Mouse (Mus musculus): ENCODE measurements around the gene Pde11a.

Pde11a gene

DNA sequence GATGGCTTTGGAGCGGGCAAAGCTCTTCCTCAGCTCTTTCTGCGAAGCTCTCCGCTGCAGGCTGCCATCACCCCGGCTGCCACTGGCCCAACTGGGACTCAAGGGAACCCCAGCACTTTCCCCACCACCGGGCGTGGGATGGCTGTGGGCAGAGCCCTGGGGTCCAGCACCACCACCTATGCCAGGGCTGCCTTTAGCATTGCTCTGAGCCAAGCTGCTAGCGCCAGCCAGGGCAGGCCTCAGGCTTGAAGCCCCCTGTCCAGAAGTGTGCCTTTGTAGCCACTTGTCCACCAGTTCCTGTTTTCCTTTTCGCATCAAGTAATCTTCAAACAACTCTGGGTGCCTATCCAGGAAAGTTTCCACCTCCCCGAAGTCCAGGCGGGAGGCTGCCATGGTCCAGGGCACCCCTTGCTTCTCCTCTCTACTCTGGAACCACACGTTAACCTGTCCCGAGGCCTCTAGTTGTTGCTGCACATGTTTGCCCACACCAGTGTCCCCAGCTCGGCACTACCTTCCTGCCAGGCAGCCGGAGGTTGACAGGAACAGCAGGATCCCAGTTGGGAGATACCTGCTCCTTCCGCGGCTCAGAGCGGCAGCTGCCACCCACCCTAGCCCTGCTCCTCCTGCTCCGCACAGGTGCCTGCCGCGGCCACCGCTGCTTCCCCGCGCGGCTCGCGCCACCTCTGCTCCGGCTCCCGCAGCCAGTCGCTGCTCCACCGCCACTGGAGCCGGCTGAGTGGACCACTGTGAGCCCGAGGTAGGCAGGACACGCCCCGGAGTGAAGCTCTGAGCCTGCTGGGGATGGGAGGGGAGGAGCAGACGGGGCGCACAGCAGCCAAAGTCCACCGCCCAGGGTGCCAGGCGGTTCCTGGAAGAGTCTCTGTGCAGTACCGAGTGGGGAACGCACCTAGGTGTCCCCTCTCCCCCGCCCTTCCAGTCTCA is at the start of gene Pde11a:
TSS of gene Pde11a (minus strand) at position 560 of the 942 bp plus-strand sequence.
- H3K27me3 ChIP-seq (ENCODE audit: control insufficient read depth, insufficient read depth, low read length, poor library complexity, severe bottlenecking) = no peaks in the 10 kb centered on the region; the same call in 1 of the 2 replicates
- no peak for DNase-seq (ENCODE audit: low read depth, low spot score)
- H3K36me3 ChIP-seq (ENCODE audit: control insufficient read depth, insufficient read depth, low read length, poor library complexity, severe bottlenecking) = no peaks in the 10 kb centered on the region

DNA sequence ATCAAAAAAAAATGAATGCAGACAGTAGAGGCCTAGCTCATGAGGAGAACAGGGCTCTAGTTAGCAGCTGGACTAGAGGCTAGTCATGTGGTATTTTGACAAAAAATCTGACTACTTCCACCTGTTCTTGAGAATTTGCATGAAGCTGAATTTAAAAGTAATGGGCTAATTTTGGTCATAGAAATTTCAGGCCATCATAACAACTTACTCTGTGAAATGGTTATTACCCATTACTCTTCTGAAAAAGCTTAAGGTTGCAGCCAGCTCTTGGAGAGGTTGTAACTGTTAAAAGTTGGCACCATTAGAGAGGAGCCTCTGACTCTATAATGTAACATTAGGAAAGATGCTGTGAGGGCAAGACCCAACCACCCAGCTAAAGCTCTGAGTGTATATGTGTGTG is 48.0 kb upstream of the Pde11a start:
- DNase-seq (ENCODE audit: low read depth, low spot score) = no peak

DNA sequence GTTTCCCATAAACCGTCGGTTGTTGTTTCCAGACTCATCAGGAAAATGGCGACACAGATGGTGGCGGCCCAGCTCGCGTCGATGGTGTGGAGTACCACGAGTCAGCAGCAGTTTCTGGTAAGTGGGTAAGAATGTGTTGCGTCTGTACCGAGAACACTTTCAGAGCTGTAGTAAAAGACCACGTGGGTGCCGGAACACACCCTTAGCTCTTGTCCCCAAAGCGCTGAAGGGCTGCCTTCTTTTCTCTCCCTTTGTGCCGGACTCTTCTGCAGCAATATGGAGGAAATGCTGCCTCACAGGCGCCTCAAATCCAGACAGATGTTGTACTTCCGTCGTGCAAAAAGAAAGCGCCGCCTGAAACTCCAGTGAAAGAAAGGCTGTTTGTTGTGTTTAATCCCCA is 40.1 kb upstream of the Pde11a start:
- DNase-seq (ENCODE audit: low read depth, low spot score) = no peak
- H3K36me3 ChIP-seq (ENCODE audit: control insufficient read depth, insufficient read depth, low read length, poor library complexity, severe bottlenecking) = peaks cover 28% of the 10 kb centered on the region
- no peaks in the 10 kb centered on the region for H3K27me3 ChIP-seq (ENCODE audit: control insufficient read depth, insufficient read depth, low read length, poor library complexity, severe bottlenecking)

More for the DNA sequence above, 48.0 kb upstream of the Pde11a start:
- Histone ChIP-seq H3K27me3 (ENCODE audit: control insufficient read depth, insufficient read depth, low read length, poor library complexity, severe bottlenecking) (no peaks in the 10 kb centered on the region), H3K36me3 (ENCODE audit: control insufficient read depth, insufficient read depth, low read length, poor library complexity, severe bottlenecking) (peaks cover 3% of the 10 kb centered on the region; the same call in 1 of the 2 replicates)

DNA sequence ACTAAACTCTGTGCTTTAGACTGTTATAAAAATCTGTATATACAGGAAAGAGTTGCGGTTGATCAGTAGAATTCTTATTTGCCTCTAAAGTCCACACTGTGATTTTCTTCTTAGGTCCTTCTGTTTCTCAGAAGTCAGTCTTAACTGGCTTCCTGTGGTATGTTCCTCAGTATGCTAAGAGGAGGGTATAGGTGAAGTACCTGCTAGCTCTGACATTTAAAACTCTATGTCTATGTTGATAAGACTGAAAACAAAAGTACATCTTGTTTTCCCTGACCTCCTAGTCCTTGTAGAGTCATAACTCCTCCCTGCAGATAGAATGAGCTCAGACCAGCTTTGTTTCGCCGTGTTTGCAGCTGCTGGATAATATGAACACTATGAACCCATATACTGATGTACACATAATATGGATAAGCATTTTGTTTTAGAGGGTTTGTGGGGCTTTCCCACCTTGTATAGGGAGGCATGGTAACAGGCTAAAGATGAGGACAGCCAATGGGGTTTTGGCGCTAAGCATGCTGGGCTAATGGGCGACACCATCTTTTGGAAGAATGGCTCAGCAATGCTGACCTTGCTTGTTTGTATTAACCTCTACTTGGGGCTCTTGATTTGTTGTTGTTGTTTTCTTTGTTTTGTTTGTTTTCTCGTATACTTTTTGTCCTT is 36.1 kb upstream of the Pde11a start:
- DNase-seq (ENCODE audit: low read depth, low spot score) = no peak
- H3K27me3 ChIP-seq (ENCODE audit: control insufficient read depth, insufficient read depth, low read length, poor library complexity, severe bottlenecking) = no peaks in the 10 kb centered on the region
- peaks cover 22% of the 10 kb centered on the region for H3K36me3 ChIP-seq (ENCODE audit: control insufficient read depth, insufficient read depth, low read length, poor library complexity, severe bottlenecking)

DNA sequence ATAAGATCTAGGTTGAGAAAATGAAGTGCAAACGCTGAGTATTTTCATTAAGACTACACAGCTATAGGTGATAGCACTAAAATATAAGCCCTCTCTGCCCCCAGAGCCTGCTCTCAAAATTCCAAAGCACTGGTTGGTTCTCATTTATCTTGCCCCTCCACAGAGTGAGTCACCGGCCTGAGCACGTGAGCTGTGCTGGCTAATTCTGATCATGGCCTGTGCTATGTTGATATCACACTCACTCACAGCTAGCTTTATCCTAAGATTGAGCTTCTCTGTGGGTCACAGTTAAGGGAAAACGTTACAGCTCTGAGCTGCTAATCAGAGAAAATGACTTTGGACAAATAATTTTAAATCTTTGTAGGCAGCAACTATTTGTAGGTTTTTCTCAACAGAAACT is 33.7 kb upstream of the Pde11a start:
- no peaks in the 10 kb centered on the region for H3K27me3 ChIP-seq (ENCODE audit: control insufficient read depth, insufficient read depth, low read length, poor library complexity, severe bottlenecking)
- no peak for DNase-seq (ENCODE audit: low read depth, low spot score)
- H3K36me3 ChIP-seq (ENCODE audit: control insufficient read depth, insufficient read depth, low read length, poor library complexity, severe bottlenecking) = peaks cover 12% of the 10 kb centered on the region; the same call in 1 of the 2 replicates

DNA sequence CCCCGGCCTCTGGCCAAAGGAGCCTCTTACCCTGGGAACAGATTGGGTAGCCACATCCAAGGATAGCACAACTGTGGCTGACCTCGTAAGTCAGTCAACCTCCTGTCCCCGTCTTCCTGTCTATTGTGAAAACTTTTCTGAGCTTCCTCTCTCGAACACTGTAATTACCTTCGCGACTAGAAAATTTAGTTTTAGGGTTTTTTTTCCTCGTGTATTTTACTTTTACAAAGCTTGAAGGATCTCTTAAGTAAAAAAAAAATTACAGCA is 32.0 kb upstream of the Pde11a start:
- DNase-seq (ENCODE audit: low read depth, low spot score) = no peak
- Histone ChIP-seq H3K36me3 (ENCODE audit: control insufficient read depth, insufficient read depth, low read length, poor library complexity, severe bottlenecking) (peaks cover 7% of the 10 kb centered on the region; the same call in 1 of the 2 replicates), H3K27me3 (ENCODE audit: control insufficient read depth, insufficient read depth, low read length, poor library complexity, severe bottlenecking) (no peaks in the 10 kb centered on the region)

DNA sequence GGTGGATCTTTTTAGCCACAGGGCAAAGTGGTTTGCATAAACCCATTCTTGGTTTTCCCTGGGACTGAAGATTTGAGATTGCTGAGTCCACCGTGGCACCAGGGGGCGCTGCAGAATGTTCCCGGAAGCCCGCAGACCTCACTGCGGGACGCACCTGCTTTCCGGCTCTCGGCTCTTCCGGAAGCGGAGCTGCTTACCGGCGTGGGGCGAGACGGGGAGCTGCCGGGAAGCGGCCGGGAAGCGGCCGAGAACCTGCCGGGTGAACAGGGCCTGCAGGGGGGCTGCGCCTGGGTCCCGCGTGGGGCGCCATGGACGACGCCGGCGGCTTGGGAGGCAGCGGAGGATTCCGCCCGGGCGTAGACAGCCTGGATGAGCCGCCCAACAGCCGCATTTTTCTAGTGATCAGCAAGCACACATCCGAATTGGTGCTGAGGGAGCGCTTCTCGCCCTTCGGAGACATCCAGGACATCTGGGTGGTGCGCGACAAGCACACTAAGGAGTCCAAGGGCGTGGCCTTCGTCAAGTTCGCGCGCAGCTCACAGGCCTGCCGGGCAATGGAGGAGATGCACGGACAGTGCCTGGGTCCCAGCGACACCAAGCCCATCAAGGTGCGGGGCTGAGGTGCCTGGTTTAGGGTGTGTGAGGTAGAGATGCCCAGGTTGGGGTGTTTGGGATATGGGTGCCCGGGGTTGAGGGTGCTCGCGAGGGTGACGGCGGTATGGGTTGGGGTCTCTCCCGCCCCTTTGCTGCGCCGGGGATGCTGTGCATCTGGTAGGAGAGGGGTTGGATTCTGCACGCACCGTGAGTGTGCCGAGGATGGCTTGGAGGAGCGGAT is 31.5 kb upstream of the Pde11a start, which contains the start of gene Rbm45:
TSS of gene Rbm45 (plus strand) at position 164 of the 835 bp plus-strand sequence.
- Histone ChIP-seq H3K27me3 (ENCODE audit: control insufficient read depth, insufficient read depth, low read length, poor library complexity, severe bottlenecking) (no peaks in the 10 kb centered on the region), H3K36me3 (ENCODE audit: control insufficient read depth, insufficient read depth, low read length, poor library complexity, severe bottlenecking) (peaks cover 7% of the 10 kb centered on the region; the same call in 1 of the 2 replicates)
- peak; percentile 91 for DNase-seq (ENCODE audit: low read depth, low spot score)

DNA sequence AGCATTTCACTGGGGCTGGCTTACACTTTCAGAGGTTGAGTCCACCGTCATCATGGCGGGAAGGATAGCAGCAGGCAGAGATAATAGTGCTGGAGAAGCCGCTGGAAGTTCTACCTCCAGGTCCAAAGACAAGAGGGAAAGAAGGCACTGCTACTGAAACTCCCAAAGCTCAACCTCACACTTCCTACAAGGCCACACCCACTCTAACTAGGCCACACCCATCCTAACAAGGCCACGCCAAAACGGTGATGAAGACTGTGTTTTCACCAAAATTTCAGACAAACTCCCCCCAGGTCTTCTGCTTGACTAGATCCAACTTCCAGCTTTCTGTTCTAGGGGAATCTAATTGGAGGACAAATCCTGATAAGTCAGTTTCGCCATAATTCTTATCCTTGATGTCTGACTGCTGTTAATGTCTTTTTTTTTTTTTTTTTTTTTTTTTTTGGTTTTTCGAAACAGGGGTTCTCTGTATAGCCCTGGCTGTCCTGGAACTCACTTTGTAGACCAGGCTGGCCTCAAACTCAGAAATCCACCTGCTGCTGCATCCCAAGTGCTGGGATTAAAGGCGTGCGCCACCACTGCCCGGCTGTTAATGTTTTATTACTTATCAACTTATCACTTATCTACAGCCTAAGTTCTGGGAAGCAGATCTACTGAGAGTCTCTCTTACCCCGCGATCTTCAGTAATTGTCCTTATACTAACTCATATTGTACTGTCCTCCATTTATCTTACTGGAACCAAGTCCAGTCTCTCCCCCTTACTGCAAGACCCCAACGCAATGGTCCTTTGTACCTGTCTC is 30.5 kb upstream of the Pde11a start:
- Histone ChIP-seq H3K27me3 (ENCODE audit: control insufficient read depth, insufficient read depth, low read length, poor library complexity, severe bottlenecking) (no peaks in the 10 kb centered on the region), H3K36me3 (ENCODE audit: control insufficient read depth, insufficient read depth, low read length, poor library complexity, severe bottlenecking) (0 out of 2 replicates have a peak, but pooled peaks cover 2% of the 10 kb centered on the region)
- peak; percentile 10 for DNase-seq (ENCODE audit: low read depth, low spot score)

DNA sequence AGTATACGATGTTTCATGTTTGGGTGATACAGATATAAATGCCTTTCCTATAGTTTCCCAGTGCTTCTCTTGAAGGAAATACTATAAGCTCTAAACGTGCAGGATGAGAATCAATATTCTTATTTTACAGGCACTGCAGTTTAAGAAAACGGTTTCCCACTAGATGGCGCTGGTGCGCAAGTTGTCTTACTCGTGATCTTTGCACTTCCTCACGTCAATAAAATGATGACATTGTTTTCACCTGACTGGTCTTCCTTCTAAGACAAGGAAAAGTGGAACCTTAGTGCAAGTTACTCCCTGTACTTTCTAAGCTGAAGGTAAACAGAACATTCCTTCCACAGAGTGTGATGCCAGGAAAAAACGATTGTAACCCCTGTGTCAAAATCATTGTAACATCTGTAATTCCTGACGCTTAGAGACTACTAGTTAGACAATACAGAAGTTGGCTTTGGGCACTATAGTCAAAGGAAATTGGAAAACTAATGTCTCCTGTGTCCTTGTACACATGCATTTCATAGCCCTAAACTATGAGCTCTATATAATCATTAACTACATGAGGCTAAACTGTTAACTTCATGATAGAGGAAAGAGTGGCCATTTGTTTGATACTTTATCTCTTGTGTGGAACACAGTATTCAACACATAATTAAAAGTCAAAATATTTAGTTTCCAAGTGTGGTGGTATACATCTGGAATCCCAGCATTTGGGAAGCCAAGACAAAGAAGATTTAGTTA is 28.8 kb upstream of the Pde11a start:
- H3K27me3 ChIP-seq (ENCODE audit: control insufficient read depth, insufficient read depth, low read length, poor library complexity, severe bottlenecking) = no peaks in the 10 kb centered on the region
- DNase-seq (ENCODE audit: low read depth, low spot score) = peak; percentile 91
- H3K36me3 ChIP-seq (ENCODE audit: control insufficient read depth, insufficient read depth, low read length, poor library complexity, severe bottlenecking) = no peaks in the 10 kb centered on the region

DNA sequence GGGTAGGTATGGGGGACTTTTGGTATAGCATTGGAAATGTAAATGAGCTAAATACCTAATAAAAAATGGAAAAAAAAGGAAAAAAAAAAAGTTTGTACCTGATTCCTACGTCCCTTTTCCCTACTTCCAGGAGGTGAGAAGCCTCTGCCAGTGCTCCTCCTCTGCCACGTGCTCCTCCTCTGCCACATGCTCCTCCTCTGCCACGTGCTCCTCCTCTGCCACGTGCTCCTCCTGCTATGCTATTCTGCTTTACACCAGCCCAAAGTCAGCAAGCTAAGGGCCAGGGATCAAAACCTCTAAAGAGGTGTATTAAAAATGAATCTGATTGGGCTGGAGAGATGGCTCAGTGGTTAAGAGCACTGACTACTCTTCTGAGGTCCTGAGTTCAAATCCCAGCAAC is 27.2 kb upstream of the Pde11a start:
- Histone ChIP-seq H3K27me3 (ENCODE audit: control insufficient read depth, insufficient read depth, low read length, poor library complexity, severe bottlenecking) (no peaks in the 10 kb centered on the region), H3K36me3 (ENCODE audit: control insufficient read depth, insufficient read depth, low read length, poor library complexity, severe bottlenecking) (no peaks in the 10 kb centered on the region)
- DNase-seq (ENCODE audit: low read depth, low spot score) = no peak

DNA sequence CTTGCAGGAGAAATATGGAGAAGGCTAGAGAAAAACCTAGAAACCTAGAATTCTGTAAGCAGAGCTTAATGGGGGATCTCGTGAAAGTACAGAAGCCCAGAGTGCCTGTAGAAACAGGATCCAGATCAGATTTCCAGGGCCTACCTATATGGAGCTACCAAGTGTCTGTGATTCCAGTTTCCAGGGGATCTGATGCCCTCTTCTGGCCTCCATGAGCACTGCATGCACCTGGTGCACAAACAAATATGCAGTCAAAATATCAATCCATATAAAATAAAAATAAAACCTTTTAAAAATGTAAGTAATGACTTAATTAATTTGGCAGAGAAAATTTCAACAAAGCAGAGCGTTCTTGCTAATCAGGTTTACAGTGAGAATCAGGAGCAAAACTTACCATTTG is 23.5 kb upstream of the Pde11a start:
- no peaks in the 10 kb centered on the region for H3K36me3 ChIP-seq (ENCODE audit: control insufficient read depth, insufficient read depth, low read length, poor library complexity, severe bottlenecking)
- DNase-seq (ENCODE audit: low read depth, low spot score) = no peak
- no peaks in the 10 kb centered on the region for H3K27me3 ChIP-seq (ENCODE audit: control insufficient read depth, insufficient read depth, low read length, poor library complexity, severe bottlenecking)

DNA sequence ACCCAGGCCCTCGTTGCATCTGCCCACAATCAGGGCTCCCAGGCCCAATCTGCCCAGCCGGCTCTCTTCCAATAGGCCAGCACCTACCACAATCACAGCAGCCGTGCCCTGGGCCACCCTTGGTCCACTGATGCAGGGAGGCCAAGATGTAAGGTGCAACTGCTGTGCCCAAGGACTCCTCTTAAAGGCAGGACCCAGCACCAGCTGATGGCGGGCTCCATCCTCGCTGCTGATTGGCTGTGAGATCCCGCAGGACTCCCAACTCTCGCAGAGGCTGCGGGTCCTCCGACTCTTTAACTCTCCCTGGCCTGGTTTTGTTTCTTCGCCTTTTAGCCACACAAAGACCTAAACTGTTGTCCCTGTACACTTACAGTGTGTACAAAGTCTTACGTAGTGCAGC is 21.7 kb upstream of the Pde11a start, which contains the start of gene Cyct:
TSS of gene Cyct (minus strand) at position 225 of the 400 bp plus-strand sequence.
- H3K27me3 ChIP-seq (ENCODE audit: control insufficient read depth, insufficient read depth, low read length, poor library complexity, severe bottlenecking) = no peaks in the 10 kb centered on the region
- DNase-seq (ENCODE audit: low read depth, low spot score) = no peak

DNA sequence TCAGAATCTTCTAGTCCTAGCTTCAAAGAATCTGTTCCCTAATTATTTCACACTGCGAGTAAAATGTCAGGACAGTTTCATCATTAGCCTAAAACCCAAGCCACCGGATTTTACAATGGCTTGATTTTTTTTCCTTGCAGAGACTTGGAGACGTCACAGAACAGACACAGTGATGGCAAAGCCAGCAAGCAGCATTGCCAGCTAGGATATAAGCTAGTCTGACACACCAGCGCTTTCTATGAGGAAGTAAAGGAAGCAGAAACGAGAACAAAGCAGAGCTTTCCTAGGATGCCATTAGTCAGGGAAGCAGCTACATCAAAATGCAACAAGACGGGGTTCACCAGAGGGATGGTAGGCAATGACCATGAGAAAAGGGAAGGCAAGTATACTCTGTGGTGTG is 9.3 kb upstream of the Pde11a start:
- Histone ChIP-seq H3K36me3 (ENCODE audit: control insufficient read depth, insufficient read depth, low read length, poor library complexity, severe bottlenecking) (no peaks in the 10 kb centered on the region), H3K27me3 (ENCODE audit: control insufficient read depth, insufficient read depth, low read length, poor library complexity, severe bottlenecking) (no peaks in the 10 kb centered on the region)
- no peak for DNase-seq (ENCODE audit: low read depth, low spot score)

More for the DNA sequence above, 21.7 kb upstream of the Pde11a start, which contains the start of gene Cyct:
- H3K36me3 ChIP-seq (ENCODE audit: control insufficient read depth, insufficient read depth, low read length, poor library complexity, severe bottlenecking) = no peaks in the 10 kb centered on the region

All from splenic B cell, adult 2 months (primary cell).